Mouse (Mus musculus): ENCODE results near the gene Foxb1.

Gene Foxb1

DNA sequence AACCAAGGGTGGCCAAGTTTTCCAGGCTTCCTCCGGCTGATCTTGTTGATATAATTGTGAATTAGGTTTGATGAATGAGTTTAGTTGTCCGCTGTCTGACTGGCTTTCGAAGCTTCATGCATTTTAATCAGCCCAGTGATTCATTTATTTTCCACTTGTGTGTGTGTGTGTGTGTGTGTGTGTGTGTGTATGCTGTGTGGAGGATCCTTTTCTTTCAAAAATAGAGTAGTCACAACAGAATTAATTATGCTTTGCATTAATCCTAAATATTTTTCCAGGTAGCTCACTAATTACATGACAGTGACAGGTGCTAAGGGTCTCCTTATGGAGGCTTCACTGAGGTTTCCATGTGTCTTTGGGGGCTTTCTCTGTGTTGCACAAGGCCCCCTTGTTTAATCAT, 4.3 kb downstream of the Foxb1 start:
- no peak for DNase-seq (ENCODE audit: low spot score)

- no peak for DNase-seq (ENCODE audit: low spot score)
Observed at GRCm38 (mm10) chr9:69756041-69756440, 4.7 kb downstream of the Foxb1 start.

- no peak for DNase-seq (ENCODE audit: low spot score)
Observed at GRCm38 (mm10) chr9:69755157-69755556, 5.6 kb downstream of the Foxb1 start.

- DNase-seq (ENCODE audit: low spot score): no peak
Observed at GRCm38 (mm10) chr9:69754712-69755111, 6.0 kb downstream of the Foxb1 start.

DNA sequence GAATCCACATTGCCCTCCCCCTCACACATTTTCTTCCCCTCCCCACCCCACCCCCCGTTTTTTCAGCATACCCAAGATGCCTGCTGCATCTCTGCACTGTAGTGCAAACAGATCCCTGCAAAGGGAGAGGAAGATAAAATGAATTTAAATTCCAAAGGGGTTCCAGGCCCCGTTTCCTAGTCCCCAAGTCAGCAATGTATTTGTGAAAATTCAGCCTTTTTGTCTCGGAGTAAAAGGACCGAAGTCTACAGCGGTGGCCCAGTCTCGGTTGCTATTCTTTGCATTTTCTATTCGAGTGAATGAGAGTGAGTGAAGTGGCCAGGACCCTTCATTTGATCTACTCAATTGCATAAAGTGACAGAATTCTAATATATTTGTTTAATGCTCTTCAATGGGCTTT, 6.4 kb downstream of the Foxb1 start:
- no peak for DNase-seq (ENCODE audit: low spot score)

DNA sequence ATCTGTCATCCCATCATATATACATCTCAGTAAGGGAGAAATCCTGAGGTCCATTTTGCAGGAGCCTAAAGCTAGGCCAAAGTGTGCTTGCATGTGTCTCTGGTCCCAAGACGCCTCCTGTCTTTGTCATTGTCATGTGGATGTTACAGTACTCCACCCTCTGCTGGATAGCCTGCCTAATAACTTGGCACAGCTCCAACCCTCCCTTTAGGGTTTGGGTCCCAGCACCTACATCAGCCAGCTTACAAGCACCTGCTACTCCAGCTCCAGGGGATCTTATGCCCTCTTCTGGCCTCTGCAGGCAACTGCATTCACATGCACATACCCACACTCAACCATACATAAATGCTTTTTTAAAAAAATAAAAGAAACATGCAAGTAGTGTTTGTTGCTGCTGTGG, 12.8 kb downstream of the Foxb1 start:
- no peak for DNase-seq (ENCODE audit: low spot score)

GRCm38 (mm10) chr9:69728736-69729135, 32.0 kb downstream of the Foxb1 start:
- no peak for DNase-seq (ENCODE audit: low spot score)

DNA sequence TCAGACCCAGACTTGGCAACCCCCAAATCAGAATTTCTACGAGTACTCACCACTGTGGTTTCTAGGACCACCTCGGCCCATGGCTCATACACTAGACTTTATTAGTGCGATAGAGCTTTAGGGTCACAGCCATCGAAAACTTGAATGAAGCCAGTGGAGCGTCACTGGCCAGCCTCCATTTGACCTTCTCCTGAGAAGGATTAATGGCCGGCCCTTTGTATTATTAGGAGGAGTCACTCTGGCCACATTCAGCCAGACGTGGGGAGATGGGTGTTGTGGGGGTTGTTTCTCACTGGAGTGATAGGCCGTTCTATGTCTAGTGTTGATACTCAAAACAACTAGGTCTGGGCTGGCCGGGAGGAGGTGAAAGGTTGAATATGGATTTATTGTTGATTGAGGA, 42.3 kb downstream of the Foxb1 start:
- DNase-seq (ENCODE audit: low spot score): no peak

DNA sequence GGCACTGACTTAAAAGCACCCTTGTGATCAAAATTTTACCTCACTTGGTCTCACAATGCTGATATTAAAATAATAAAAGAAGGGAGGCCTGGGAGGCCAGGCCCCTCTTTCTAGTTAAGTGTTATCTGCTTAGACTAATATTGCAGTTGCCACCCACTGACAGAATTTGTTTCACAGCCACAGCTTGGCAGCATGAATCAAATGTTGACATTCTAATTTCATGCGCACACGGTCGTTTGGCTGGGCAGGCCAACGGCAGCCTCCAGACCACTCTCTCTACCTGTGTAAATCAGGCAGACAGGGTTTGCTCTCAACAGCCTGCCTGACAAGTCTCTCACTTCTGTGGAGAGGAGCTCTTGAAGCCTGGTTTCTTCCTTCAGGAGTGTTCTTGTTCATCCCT, 44.4 kb downstream of the Foxb1 start:
- DNase-seq (ENCODE audit: low spot score): no peak

- no peak for DNase-seq (ENCODE audit: low spot score)
Observed at GRCm38 (mm10) chr9:69715445-69715844, 45.3 kb downstream of the Foxb1 start.

DNA sequence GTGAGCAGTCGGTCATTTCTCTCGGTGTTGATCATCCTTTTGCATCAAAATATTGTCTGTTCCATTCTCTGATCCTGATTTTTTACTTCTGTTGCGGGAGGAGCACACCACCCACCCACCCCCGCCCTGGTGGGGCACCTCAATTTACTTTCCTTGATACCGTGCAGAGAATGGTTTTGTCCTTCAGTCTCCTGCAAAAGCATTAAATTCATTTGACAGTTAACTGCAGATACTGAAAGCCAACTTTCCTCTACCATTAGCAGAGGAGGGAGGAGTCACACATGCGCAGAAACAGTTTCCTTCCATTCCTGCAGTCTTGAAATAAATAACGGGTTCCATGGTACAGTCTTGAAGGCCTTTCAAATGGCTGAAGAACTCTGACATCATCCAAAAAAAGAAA, 46.4 kb downstream of the Foxb1 start:
- no peak for DNase-seq (ENCODE audit: low spot score)

DNA sequence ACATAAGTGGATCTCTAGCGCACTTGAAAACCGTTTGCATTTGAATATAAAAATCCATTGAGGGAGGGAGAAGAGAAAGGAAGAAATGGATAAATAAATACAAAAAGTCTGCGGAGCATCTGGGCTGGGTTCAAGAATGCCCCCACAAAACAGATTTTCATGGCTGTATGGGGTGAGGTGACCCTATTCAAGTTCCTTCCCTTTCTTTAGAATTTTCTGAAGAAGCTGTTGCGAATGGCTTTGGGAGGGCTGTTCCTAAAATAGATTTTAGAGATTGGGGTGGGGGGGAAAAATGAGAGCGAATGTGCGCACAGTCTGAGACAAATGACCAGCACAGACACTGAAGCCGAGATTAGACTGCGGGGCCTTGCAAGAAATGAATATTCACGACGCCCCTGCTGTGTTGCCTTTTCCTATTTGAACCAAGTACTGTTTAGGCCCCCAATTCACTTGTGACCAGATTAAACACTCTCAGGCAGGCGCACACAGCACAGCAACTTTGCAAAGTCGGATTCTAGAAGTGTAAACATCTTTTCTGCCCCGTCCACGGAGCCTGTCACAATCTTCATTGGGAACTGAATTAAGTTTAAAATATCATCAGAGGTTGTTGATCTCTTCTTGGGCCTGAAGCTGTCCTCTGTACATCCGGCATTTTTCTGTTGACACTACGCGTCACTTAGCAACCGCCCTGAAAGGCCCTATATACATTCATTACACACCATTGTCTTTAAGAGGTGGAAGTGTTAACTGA, 47.0 kb downstream of the Foxb1 start:
- DNase-seq (ENCODE audit: low spot score): no peak

DNA sequence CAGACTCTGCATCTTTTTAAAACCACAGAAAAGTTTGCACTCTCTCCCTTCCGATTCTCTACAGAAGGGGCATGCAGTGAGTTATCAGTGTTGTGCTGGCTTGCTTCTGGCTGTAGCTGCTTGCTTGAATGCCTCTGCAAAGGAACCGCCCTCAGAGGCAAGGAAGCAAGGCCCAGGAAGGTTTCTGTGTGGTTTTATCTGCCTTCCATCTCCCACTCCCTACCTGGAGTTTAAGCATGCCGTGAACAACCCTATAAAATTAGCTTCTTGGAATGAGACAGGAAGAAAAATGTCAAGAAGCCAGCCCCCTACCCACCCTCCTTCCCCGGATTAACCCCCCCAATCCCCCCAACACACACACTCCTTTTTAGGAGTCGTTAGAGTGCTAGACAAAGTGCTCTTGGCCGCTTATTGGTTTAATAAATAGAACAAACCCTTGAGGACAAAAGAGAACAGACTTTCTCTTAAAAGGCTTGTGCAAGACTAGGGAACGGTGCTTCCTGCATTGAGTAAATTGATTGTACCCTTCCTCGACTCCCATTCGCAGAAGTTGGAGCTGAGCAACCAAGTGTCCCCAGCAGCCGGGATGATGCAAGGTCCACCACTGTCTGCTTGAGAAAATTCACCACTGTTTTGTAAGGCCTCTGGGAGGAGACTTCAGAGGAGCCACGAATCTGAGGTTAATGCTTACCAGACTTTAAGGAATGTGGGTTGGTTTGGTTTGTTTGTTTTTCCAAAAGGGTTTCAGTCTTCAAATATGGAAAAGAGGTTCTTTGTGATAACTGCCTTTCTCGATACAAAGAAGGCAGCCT, 47.8 kb downstream of the Foxb1 start:
- no peak for DNase-seq (ENCODE audit: low spot score)

Measured in T-cell, adult 2 months (primary cell).